Mouse (Mus musculus) ES-E14 (cell line): Measurements from ENCODE around the gene Ppef2.

Experiments used
- ZC3H11A ChIP-seq: IDR thresholded peaks from 2 replicates; pipeline ENCODE4 v1.6.1; 2012; ENCODE audit warnings: low read depth, mild to moderate bottlenecking, inconsistent platforms, low read length, borderline replicate concordance
- ZNF384 ChIP-seq: IDR thresholded peaks from 2 replicates; pipeline ENCODE4 v1.6.1; 2012; ENCODE audit warnings: low read depth, low read length, inconsistent platforms

GRCm38 (mm10) chr5:92205706-92206105 lies 50.4 kb downstream of the Ppef2 start:
- TF ChIP-seq ZNF384: no peak
- no peak for TF ChIP-seq ZC3H11A
